Mouse (Mus musculus): ENCODE measurements at regions not wholly inside any gene's neighbourhood (a gene's known extent, or its start where the extent isn't known, plus 50 kb on each side); places are given as distances from the start of the nearest gene placed in this dataset.
"Not testable (repeated sequence)": the region's sequence is repeated elsewhere in the genome, so short reads cannot be mapped to it uniquely, and the experiment has no call there.

DNA sequence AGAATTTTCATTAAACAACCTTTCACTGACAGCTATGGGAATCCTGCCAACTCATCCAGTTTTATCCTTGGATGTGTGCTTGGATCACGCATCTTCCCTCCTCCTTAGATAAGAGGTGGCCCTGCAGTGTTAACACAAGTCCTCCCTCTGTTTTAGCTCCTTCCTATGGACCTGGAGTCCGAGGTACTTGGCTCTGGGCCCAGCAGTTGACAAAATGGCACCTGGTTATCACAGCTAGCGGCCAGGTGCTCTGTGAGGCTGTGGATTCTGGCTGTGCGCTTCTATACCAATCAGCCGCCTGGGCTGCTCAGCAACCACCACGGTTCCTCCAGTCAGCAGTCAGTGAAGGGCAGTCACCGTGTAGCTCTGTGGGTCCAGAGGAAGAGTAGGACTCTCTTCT lies 157.4 kb downstream of the Prdm2 start:
- intact Hi-C loops (cut with DNase I): no loop called here
- DNase-seq (ENCODE audit: low spot score in 2 of 2): no peak

DNA sequence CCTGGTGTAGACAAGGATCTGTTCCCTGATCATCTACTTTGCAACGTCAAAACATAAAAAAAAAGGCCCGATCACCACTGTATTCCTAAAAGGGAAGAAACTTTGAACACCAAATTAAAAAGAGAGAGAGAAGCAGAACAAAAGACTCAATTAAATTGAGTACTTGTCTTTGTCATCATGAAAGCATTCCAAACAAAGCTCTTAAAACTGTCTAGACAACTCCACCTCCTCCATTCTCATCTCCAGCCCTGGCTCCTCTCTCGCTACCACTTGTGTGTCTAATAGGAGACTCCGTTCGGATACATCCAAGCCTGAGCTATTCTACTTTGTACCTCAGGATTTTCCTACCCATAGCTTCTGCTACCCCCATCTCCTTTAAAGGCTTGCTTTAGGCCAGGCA lies 159.8 kb downstream of the Prdm2 start:
- intact Hi-C loops (cut with DNase I): no loop called here
- no peak for DNase-seq (ENCODE audit: low spot score in 2 of 2)

DNA sequence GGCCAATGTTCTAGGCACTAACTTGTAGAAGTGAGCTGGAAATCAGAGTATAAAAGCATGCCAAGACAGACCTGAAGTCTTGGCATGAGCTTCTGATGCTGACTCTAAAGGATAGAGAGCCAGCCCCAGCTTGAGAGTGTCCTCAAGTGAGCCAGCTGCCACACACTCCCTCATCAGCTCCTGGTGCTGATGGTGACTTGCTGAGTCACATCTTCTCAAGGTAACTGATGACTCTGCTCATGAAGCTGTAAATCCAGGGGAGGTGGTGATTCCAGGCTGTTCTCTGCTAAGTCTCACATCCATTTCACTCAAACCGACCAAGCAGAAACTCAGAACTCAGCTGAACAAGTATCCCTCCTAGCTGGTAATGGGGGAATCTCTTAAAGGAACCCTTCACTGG lies 161.6 kb downstream of the Prdm2 start:
- DNase-seq (ENCODE audit: low spot score in 2 of 2): no peak
- intact Hi-C loops (cut with DNase I): no loop called here

DNA sequence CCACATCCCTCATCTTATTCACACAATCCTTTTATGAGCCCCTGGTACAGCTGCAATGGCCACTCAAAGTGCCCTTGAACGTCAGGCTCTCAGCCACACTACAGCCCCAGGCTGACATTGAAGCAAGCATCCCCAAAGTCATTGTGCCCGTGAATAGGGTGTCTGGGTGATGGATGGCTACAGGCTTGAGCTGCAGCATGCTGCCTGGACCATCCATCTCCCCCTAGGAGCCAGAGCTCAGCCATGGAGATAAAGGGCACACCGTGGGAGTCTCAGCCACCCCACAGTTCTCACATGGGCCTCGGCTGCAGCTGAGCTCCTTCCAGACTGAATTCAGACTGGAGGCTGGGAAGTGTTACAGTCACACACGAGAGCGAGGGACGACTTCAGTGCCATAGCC lies 167.6 kb downstream of the Prdm2 start:
- intact Hi-C loops (cut with DNase I): no loop called here
- DNase-seq (ENCODE audit: low spot score in 2 of 2): no peak

DNA sequence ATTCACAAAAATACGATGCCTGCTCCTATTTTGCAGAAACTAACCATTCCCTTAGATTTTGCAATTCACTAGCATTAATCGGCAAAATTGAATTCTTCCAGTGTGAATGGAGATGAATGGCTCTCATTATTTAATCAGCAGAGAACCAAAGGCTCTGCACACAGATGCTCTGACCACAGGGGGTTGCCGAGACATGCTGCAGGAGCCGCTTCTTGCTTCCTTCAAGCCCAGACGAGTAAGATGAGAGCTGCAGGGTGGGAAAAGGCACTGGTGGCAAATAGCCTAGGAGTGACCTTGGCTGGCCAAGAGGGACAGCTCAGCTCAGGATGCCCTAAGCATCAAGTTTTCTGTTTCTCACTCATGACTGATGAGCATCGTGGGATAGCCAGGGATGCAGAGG lies 170.0 kb downstream of the Prdm2 start:
- DNase-seq (ENCODE audit: low spot score in 2 of 2): no peak
- intact Hi-C loops (cut with DNase I): no loop called here

DNA sequence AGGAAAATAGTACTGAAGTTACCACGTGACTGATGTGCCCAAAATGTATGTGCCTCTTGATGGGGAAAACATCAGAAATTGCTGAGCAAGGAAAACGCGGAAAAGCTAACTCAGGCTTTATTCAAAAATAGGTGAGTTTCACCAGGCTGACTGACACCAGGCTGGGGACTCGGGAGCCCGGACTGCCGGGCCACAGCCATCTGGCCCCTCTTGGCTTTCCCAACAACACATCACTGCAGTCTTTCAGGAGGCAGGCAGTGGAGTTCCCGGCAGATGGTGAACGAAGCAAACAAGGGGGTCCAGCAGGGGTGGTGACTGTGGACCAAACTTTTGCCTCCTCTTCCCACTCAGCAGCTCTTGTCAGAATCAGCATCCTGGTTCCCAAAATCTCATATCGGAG lies 174.2 kb downstream of the Prdm2 start:
- intact Hi-C loops (cut with DNase I): no loop called here
- DNase-seq (ENCODE audit: low spot score in 2 of 2): no peak

DNA sequence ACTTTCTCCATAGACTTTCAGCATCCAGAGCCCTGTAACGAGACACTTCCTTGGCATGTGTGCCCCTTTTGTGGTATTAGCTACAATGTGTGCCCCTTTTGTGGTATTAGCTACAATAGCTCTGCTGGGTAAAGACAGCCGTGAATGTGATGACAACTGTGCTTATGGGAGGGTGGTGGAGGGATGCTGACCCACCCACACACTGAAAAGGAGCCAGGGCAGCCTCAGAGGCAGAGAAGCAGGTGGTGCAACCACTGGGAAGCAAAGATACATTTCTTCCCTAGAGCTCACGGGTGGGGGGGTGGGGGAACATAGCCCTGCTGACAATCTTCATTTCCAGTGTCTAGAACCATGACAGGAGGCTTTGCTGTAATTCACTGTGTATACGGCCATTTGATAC lies 176.1 kb downstream of the Prdm2 start:
- DNase-seq (ENCODE audit: low spot score in 2 of 2): no peak
- intact Hi-C loops (cut with DNase I): no loop called here

DNA sequence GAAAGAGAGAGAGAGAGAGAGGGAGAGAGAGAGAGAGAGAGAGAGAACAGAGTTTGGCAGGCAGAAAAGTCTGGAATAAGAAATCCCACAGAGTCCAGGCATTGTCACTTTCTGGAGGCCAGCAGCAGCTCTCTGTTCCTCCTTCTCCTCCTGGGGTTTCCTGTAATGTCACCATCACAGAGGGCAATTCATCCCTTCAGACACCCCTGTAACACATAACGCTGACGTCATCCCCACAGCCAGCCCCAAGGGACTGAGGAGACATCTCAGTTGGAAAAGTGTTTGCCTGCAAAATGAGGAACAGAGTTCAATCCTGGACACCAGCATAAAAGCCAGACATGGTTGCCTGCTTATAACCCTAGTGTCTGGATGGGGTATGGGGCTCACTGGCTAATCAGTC lies 177.7 kb downstream of the Prdm2 start:
- intact Hi-C loops (cut with DNase I); DNase-seq (ENCODE audit: low spot score in 2 of 2): not testable (repeated sequence)

DNA sequence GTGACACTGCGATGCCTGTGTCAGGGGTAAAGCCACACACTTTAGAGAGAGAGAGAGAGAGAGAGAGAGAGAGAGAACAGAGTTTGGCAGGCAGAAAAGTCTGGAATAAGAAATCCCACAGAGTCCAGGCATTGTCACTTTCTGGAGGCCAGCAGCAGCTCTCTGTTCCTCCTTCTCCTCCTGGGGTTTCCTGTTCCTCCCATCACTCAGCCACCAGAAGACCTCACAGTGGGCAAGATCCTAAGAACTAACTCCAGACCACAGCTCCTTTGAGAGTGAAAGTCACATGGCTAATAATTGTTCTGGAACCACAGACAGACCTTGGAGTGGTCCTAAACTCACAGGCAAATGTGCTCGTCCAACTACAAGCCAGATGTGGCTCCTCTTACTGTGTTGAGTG lies 178.5 kb downstream of the Prdm2 start:
- intact Hi-C loops (cut with DNase I); DNase-seq (ENCODE audit: low spot score in 2 of 2): not testable (repeated sequence)

DNA sequence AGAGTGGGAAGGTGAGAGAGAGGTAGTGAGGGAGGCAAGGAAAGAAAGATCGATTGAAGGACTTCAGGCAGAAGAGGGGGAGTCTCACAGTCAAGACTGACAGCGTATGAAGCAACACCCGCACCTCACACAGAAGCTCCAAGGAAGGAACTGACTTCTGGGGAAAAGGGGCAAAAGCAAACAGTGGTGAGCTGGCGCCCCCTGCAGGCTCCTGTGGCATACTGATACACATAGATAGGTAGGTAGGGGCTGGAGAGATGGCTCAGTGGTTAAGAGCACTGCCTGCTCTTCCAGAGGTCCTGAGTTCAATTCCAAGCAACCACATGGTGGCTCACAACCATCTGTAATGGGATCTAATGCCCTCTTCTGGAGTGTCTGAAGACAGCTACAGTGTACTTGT lies 183.0 kb downstream of the Prdm2 start:
- intact Hi-C loops (cut with DNase I): loop anchor here (5.0 to 10.0 kb wide), 3 partner anchors 352 to 1025 kb away; no protein-coding TSS in a partner anchor
- DNase-seq (ENCODE audit: low spot score in 2 of 2): not testable (repeated sequence)

DNA sequence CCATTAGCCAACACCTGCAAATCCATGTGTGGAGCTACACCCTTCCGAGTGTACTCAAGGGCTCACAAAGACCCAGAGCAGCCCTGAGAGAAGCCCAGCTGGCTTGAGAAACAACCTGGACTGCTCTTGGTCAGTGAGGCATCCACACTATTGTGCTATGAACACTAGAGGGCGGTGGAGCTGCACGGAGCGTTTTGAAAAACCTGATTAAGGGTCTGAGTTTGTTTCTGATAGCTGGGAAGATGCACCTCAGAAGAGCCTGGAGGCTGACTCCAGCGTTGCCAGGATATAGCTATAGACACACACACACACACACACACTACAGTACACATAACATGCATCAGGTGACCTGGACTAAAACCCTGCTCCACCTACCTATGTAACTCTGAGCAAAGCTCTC lies 185.5 kb downstream of the Prdm2 start:
- intact Hi-C loops (cut with DNase I): loop anchor here (1.0 to 10.0 kb wide), 4 partner anchors 211 to 1022 kb away; no protein-coding TSS in a partner anchor
- DNase-seq (ENCODE audit: low spot score in 2 of 2): peak; percentile 70 to 76

DNA sequence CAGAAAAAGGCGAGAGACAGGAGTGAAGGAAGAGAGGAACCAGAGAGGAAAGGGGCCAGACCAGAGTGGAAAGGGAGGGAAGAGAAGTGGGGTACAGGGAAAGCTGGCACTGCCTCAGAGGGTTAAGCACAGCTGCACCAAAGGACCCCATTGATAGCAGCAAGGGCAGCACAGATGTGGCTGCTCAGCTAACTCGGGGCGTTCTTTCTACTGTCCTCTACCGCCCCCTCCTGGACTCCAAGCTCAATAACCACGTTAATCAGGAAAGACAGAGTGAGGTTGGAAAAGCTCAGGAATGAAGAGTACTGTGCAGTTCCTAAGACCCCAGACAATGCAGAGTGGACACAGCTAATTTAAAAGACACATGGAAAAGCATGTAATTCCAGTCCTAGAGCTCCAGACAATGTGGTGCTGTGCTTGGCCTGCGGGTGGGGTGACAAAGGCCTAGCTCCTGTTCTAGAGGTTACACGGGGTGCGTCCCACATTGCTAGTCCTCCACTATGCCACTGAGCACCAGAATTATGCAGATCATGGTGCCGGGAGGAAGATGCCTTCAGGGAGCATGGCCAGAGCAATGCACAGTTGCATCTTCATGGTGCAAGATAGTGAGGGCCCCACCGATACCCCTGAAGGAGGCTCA lies 191.4 kb downstream of the Prdm2 start:
- intact Hi-C loops (cut with DNase I): loop anchor here (5.0 to 10.0 kb wide), 3 partner anchors 869 to 1017 kb away; no protein-coding TSS in a partner anchor
- peak; percentile 73 to 79 for DNase-seq (ENCODE audit: low spot score in 2 of 2)

DNA sequence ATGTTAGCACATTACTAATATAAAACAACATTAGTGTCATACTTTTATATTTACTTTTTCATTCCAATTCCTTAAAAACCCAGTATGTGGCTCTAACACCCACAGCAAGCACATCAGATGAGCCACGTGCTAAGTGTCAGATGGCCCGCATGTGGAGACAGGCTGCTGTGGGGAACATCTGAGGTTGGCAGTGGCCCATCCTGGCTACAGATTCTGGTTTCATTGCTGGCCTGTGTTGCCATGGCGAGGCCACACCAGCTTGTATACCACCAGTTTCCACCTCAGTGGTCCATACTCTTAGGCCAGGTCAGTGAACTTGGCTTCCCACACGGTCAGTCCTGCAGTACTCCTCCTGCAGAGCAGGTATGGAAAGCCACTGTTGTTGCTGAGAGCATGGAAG lies 192.1 kb downstream of the Prdm2 start:
- DNase-seq (ENCODE audit: low spot score in 2 of 2): no peak
- intact Hi-C loops (cut with DNase I): loop anchor here (5.0 to 10.0 kb wide), 3 partner anchors 868 to 1016 kb away; no protein-coding TSS in a partner anchor

DNA sequence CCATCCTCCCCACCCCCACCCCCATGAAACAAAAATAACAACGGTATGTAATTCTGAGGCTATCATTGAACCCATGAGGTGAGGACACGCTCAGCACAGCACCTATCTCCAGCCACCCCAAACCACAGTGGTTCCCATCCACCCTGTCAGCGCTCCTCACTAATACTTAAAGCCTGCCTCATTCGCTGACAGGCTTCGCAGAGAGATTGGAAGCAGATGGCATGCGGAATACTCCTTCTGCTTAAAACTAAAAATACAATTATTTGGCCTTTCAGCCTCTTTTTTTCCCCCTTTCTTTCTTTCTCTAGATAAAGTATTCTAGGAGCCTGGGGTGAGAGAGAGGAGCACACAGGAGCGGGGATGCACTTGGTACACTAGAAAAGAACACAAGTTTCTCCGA lies 199.9 kb downstream of the Prdm2 start:
- intact Hi-C loops (cut with DNase I): loop anchor here (5.0 kb wide), 1 partner anchor 111 kb away; no protein-coding TSS in a partner anchor
- DNase-seq (ENCODE audit: low spot score in 2 of 2): no peak

DNA sequence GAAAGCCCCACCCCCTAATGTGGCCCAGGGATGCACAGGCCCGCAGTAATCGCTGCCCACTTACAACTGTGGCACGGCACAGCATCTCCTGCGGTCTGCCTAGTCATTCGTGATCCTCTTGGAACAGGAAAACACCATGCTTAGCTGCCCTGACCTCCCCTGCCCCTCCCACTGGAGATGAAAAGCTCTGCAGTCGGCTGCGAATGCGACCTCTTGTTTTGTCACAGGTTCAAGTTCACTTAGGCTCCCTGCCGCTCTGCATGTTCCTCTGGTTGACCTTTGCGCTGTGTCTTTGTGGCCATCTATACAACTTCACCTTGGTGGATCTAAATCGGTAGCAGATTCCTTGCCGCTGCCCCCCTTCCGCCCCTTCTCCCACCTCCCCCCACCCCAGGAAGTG lies 210.8 kb downstream of the Prdm2 start:
- no peak for DNase-seq (ENCODE audit: low spot score in 2 of 2)
- intact Hi-C loops (cut with DNase I): no loop called here

DNA sequence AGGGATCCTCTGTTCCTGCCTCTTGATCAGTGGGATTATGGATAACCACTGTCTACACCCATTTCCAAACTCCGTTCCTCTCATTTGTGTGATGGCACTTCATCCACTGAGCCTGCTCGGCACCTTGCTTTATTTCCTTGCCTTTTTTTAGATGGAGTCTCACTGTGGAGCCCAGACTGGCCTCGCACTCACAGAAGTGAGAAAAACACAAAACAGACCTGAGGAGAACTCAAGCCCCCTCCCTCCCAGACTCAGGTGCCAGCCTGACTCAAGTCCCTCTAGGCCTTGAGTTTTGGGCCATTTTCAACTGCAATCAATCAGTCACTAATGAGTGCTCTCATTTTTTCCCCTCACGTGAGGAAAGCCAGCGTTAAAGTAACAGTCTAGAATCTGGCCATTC lies 211.3 kb downstream of the Prdm2 start:
- no peak for DNase-seq (ENCODE audit: low spot score in 2 of 2)
- intact Hi-C loops (cut with DNase I): no loop called here

DNA sequence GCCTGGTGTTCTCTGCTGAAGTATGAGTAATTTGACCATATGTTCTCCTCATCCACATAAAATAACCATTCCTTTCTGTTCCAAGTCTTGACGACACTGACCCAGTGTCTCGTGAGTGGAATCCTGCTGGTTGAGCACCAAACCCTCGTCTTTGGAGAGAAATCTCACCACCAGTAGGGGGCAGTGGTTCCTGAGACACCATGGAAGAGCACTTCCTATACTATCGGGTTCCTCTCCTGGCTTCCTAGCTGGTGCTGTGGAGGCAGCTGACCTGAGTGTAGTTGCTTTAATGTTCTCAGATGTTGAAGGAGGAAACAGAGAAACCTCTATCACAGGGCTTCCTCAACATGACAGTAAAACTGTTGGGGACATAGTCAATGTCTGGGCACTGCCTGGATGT lies 216.4 kb downstream of the Prdm2 start:
- intact Hi-C loops (cut with DNase I): no loop called here
- no peak for DNase-seq (ENCODE audit: low spot score in 2 of 2)

DNA sequence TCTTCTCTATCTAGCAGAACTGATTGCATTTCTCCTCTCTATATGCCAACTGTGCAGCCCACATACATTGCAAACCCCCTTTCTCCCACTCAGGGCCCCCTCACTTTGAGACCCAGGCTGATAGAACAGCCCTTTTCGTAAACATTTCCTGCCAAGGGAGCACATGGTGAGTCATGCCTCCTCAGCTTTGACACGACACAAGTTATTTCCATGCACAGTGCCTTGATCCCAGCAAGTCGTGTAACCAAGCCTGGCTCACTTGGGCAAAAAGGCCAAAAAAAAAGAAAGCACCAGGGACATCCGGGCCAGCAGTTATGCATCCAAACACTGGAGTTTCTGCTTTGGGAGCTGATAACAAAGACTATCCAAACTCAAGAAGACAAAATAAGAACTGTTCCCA lies 221.4 kb downstream of the Prdm2 start:
- peak in 1 of 2 experiments; percentile 18 for DNase-seq (ENCODE audit: low spot score in 2 of 2)
- intact Hi-C loops (cut with DNase I): no loop called here

DNA sequence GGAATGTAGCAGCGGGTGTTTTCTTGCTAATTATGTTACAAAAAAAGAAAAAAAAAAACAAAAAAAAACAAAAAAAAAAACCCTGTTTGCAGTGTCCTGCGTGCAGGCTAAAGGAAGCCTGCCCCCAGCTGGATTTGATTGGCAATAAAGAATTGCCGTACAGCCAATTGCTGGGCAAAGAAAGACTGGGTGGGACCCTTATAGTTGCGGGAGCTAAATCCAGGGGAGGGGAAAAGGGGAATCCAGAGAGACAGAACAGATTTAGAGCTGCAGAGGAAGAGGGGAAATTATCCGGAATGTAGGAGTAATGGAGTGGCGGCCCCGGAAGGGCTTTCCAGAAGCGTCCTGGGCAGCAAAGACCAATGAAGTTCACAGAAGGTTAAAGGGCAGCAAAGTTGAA lies 223.6 kb downstream of the Prdm2 start:
- intact Hi-C loops (cut with DNase I): no loop called here
- DNase-seq (ENCODE audit: low spot score in 2 of 2): no peak

DNA sequence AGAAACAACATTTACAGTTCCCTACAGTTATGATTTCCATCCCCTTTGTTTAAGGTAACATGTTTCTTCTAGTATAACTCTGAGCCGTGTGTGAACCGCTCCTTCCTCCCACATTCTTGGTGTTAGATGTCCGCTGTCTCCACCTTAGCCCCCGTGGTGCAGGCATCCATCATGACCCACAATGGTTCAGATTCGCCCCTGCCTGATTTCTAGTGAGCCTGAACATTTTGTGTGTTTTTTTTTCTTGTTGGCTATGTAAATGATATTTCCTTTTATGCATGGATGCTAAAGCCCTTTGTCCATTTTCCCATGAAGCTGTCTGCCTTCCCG lies 229.5 kb downstream of the Prdm2 start:
- DNase-seq (ENCODE audit: low spot score in 2 of 2): no peak
- intact Hi-C loops (cut with DNase I): no loop called here

DNA sequence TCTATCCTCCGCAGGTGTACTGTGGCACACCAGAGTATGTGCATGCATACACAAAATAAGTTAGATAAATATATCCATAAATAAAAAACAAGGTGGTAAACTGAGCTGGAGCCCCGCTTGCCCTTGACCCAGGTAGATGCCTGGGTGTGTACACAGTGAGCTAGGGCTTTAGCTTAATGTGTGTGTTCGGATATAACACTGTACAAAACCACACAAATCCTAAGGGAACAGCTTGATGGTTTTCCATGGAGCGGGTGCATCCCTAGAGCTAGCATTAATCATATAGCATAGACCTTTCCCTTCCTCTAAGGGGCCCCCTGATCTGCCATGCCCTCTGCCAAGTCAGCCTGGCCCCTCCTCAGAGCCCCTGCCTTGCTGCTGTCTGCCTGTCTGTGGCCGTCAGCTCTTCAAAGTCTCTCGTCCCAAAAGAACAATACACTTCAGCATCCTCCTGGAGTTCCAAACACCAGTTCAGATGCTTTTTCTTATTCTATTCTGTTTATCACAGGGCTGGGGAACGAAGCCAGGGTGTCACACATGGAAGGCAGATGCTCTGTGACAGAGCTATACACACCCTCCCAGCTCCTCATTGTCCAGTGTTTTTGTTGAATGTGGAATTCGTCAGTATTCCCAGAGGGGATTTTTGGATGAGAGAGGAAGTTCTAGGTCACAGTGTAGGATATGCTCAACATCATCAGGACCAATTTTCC lies 230.1 kb downstream of the Prdm2 start:
- intact Hi-C loops (cut with DNase I): no loop called here
- no peak for DNase-seq (ENCODE audit: low spot score in 2 of 2)
